Mouse (Mus musculus) cerebellum, adult 2 months (tissue): ENCODE measurements around the gene 1700018B08Rik. TPM values are rescaled to one million over a fixed set of nuclear protein-coding genes. Genes with fewer than 3 reads are reported as not detected.

Source experiments
- DNase-seq, 2 experiments: peaks; one replicate each; pipeline ENCODE4 v3.0.0; 2021
- H3K27ac ChIP-seq: fragments of 200-500 bp; 2 replicates; pipeline ENCODE4 v1.5.1; 2012; ENCODE audit warnings: low read length, control low read depth, inconsistent platforms; ENCODE audit not compliant: insufficient read depth
- H3K27me3 ChIP-seq: fragments of 200-500 bp; 2 replicates; pipeline ENCODE4 v1.6.1; 2012; ENCODE audit warnings: inconsistent platforms, mild to moderate bottlenecking, low read length, moderate library complexity; ENCODE audit not compliant: control insufficient read depth, insufficient read depth
- H3K4me1 ChIP-seq: fragments of 200-500 bp; 2 replicates; pipeline ENCODE4 v1.6.1; 2011; ENCODE audit warnings: low read length; ENCODE audit not compliant: control insufficient read depth, insufficient read depth
- H3K4me3 ChIP-seq: fragments of 200-500 bp; replicated peaks from 2 replicates; pipeline ENCODE3; 2011; ENCODE audit warnings: mild to moderate bottlenecking, low read depth, low read length, control low read depth; ENCODE audit not compliant: insufficient read depth
- CTCF ChIP-seq: fragments of 200-500 bp; IDR thresholded peaks from 2 replicates; pipeline ENCODE4 v1.5.1; 2011; ENCODE audit warnings: low read depth, mild to moderate bottlenecking, control low read depth, low read length, moderate library complexity, borderline replicate concordance; ENCODE audit not compliant: insufficient read depth
- POLR2A ChIP-seq: fragments of 200-500 bp; IDR thresholded peaks from 2 replicates; pipeline ENCODE4 v1.6.1; 2011; ENCODE audit warnings: low read length, control low read depth, borderline replicate concordance; ENCODE audit not compliant: insufficient read depth
- WGBS: fragments of 180-500 bp; shearing (Covaris S2); methylation state at CpG from one replicate; pipeline ENCODE4 v1.1.7; 2018; 5-methylcytosine and 5-hydroxymethylcytosine counted together
- polyA plus RNA-seq: library from polyadenylated mRNA; depleted of rRNA; stranded (reverse); fragments of >200 nt; gene quantifications from 2 replicates; pipeline ENCODE4 v1.2.3, GENCODE M21; 2012

1700018B08Rik gene
- polyA plus RNA-seq, 1 experiment: not detected

DNA sequence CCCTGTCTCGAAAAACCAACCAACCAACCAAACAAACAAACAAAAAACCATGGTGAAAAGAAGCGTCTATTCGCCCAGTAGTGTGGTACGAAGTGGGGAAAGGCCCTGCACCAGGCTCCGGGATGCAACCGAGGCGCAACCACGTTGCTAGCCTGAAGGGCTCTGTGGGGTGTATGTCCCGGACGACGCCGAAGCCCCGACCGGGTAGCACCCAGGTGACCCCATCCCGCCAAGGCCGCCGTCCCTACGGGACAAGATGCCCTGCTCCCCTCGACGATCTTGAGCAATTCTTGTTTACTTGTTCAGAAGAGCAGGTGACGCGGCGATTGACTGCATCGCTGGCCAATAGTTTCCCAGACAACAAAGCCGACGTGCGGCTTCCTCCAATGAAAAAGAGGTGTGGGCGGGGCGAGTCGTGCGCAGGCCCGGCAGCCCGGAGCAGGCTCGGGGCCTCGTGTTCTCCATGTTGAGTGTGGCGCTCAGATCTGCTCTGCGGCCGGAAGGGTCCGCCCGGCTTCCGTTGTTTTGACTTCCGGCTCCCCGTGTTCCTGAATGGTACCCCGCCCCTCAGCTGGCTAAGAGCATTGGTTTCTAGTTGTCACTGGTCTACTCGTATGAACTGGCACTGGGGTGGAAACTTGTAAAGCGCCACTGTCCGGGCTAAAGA lies 41.2 kb upstream of the 1700018B08Rik start:
- H3K27ac ChIP-seq: peak overlapping the region; percentile 99
- peak overlapping the region; percentile 95 for H3K4me3 ChIP-seq
- DNase-seq: peak; percentile 100
- WGBS: under 1% methylated on average over 47 of the region's 47 CpGs
- H3K4me1 ChIP-seq: peaks cover 11% of the 10 kb centered on the region; the same call in 1 of the 2 replicates
- peak; percentile 94 for TF ChIP-seq POLR2A
- TF ChIP-seq CTCF: no peak
- no peaks in the 10 kb centered on the region for H3K27me3 ChIP-seq

DNA sequence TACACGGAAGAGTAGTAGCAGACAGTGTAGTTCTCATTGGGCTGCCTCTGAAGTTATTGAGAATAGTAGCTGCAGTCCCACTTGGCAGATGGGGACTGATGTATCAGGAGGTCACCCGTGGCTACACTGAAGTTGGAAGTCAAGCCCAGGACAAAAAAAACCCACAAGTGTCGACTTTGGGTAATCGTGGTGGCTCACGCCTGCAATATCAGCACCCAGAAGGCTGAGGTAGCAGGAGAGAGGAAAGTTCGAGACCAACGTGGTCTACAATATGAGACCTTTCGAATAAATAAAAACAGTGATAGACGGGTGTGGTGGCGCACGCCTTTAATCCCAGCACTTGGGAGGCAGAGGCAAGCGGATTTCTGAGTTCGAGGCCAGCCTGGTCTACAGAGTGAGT lies 40.6 kb upstream of the 1700018B08Rik start:
- DNase-seq: peak in 1 of 2 experiments; percentile 32
- Histone ChIP-seq H3K4me1 (peaks cover 8% of the 10 kb centered on the region; the same call in 1 of the 2 replicates), H3K27ac (peak overlapping the region; percentile 99), H3K27me3 (no peaks in the 10 kb centered on the region), H3K4me3 (peak overlapping the region; percentile 42)
- no peak for TF ChIP-seq CTCF
- TF ChIP-seq POLR2A: no peak
- WGBS: 40% methylated on average over 13 of the region's 13 CpGs

DNA sequence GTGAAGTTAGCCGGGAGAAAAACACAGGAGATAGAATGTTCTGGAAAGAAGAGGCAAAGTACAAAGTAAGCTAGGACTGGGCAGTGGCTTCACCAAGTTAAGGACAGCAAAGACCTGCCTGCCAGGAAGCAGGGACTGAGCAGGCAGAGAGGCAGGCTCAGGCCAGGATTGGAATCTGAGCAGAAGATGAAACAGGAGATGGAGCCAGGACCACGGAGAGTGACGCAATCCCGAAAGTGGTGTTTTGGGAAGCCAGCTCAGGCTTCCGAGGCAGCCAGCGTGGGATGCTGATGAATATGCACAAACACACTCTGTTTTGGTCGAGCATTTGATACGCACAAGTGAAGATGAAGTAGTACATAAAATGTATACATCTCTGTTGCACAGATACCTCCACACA lies 39.5 kb upstream of the 1700018B08Rik start:
- WGBS: 58% methylated on average over 8 of the region's 8 CpGs
- TF ChIP-seq CTCF (no peak), POLR2A (no peak)
- no peaks in the 10 kb centered on the region for H3K4me1 ChIP-seq
- H3K4me3 ChIP-seq: no peak overlapping the region
- no peak overlapping the region for H3K27ac ChIP-seq
- no peaks in the 10 kb centered on the region for H3K27me3 ChIP-seq
- DNase-seq: no peak

DNA sequence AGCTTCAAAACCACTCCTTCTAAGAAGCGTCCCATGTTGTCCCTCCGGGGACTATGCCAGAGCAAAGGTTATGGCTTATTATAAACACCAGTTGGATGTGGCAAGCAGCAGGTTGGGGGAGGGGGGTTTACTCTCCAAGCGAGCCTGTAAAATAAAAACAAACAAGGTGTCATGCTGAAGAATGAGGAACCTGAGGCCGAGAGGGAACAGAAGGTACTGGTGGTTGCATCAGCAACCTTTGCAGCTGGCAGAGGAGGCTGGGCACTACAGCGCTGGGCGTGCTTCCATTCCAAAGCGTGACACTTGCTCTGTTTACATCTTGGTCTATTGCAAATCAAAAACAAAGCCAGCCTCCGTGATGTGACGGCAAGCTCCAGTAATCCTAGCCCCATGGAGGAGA lies 36.3 kb upstream of the 1700018B08Rik start:
- no peaks in the 10 kb centered on the region for H3K27me3 ChIP-seq
- 35% methylated on average over 9 of the region's 9 CpGs for WGBS
- no peak overlapping the region for H3K27ac ChIP-seq
- no peak for DNase-seq
- H3K4me3 ChIP-seq: no peak overlapping the region
- H3K4me1 ChIP-seq: peaks cover 10% of the 10 kb centered on the region
- TF ChIP-seq CTCF (no peak), POLR2A (no peak)

DNA sequence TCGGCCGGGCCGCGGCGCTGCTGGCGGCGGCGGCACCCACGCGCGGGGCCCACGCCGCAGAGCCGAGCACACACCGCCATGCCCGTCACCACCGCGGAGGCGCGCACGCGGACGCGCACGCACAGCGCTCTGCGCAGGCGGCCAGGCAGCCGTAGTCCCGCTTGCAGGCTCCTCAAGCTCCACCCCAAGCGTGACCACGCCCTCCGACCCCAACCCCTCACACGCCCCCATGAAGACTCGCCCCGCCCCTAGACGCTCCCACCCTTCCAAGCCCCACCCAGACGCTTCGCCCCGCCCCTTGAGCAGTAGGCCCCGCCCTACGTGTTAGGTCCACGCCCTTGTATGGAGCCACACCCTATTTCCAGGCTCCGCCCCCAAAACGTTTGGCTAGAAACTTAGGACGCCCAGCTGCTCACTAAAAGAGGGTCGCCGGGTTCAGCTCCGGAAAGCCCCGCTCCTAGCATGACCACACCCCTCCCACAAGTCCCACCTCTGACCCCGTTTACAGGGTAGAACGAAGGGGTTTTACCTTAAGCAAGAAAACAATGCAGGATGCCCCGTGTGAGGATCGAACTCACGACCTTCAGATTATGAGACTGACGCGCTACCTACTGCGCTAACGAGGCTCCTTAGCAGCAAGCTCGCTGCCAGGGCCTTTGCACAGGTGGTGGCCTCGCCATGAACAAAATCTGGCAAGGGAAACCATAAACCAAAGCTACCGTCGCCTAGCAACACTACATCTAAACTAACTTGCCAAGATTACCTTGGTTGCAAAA lies 34.7 kb upstream of the 1700018B08Rik start, which contains the start of gene Fbxo31:
Gene Fbxo31 (minus strand): TSS at position 131 of the 776 bp plus-strand sequence.
- no peaks in the 10 kb centered on the region for H3K27me3 ChIP-seq
- H3K4me1 ChIP-seq: peaks cover 18% of the 10 kb centered on the region
- no peak for TF ChIP-seq CTCF
- peak; percentile 83 for TF ChIP-seq POLR2A
- H3K4me3 ChIP-seq: peak within 1 kb of the TSS; percentile 98
- H3K27ac ChIP-seq: peak within 1 kb of the TSS; percentile 73
- WGBS: under 1% methylated on average over 63 of the region's 63 CpGs
- peak; percentile 91 to 94 for DNase-seq

DNA sequence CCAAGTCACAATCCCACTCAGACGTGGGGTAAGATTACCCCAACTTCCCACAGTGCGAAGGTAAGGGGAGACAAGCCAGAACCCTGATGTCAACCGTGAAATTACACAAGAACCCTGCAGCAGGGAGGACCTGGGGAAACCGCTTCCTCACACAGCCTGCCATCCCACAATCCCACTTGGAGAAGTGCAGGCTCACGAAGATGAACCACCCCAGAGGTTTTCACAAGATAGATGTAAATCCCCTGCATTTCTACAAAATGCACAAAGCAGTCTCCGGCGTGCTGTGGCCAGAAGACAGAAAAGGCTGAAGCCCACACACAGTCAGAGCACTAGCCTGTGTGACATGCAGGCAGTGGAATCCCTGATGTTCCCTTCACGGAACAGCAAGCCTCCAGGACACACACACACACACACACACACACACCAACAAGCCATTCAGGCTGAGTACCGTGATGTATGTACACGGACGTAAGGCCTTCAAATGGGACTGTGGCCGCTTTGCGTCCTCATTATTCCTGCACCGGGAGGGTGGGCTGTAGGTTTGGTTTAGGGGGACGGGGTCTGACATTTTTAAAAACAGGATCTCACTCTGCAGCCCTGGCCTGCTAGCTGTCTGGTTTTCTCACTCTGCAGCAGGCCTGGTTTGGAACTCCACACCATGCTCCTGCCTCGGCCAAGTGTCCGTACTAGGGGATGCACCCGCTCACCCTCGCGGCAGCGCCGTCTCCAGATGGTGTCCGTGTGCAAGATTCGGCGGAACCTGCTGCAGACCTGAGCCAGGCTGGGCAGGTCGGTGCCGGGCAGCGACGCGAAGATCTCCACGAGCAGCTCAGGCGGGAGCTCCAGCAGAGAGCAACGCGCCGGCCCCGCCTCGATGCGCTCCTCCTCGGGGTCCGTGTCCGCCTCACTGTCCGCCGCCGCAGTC lies 33.9 kb upstream of the 1700018B08Rik start:
- peak; percentile 41 to 52 for DNase-seq
- H3K4me3 ChIP-seq: peak overlapping the region; percentile 98
- H3K4me1 ChIP-seq: peaks cover 22% of the 10 kb centered on the region
- under 1% methylated on average over 34 of the region's 44 CpGs for WGBS
- no peaks in the 10 kb centered on the region for H3K27me3 ChIP-seq
- TF ChIP-seq POLR2A (no peak), CTCF (no peak)
- H3K27ac ChIP-seq: peak overlapping the region; percentile 73

DNA sequence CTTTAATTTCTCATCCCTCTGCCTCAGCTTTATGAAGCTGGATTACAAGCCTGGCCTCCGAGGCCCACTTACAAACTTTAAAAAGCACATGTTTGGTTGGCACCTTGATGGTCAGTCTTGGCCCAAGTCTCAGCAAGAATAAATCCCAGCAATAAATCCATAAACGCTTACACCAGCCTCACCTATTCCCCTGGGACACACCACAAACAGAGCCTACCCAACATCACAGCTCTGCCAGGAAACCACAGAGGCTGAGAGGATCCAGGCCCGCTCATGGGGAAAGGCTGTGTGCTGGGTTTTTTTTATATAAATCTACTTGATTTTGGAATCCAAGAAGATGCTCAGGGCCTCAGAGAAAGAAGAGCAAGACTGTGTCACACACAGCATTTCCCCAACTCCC lies 31.5 kb upstream of the 1700018B08Rik start:
- WGBS: 28% methylated on average over 3 of the region's 3 CpGs
- no peaks in the 10 kb centered on the region for H3K27me3 ChIP-seq
- no peak for DNase-seq
- H3K27ac ChIP-seq: no peak overlapping the region
- no peak overlapping the region for H3K4me3 ChIP-seq
- peaks cover 27% of the 10 kb centered on the region for H3K4me1 ChIP-seq
- TF ChIP-seq CTCF (no peak), POLR2A (no peak)
